Mouse (Mus musculus): ENCODE measurements around the gene Eva1c.

DNA sequence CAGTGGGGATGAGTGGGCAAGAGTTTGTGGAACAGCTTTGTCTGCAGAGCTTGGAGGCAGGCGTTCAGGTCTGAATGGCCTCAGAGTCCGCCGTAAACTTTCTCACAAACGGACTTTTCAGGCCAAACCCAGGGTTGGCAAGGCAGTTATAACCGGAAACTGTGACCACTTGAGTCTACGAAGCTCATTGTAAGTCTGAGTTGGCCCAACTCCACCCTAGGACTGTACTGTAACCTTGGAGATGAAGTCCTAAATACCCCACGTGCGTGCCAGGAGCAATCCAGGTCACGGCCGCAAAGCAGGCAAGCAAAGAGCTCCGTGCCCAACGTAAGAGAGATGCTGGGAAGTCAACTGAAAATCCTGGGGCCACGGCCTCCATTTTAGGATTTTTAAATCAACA lies 85.2 kb downstream of the Eva1c start:
- TF ChIP-seq HCFC1 (IDR thresholded peaks at IDR 0.05; ENCODE audit: borderline replicate concordance, insufficient read depth, low read length) (no peak), CHD2 (IDR thresholded peaks at IDR 0.05; ENCODE audit: low read depth, low read length) (no peak), ZC3H11A (IDR thresholded peaks at IDR 0.05; ENCODE audit: borderline replicate concordance, low read depth, low read length) (no peak)

Measured in ES-E14 (cell line).